Mouse (Mus musculus) Patski (cell line): Measurements from ENCODE around the gene Nipsnap3b. TPM values are rescaled to one million over a fixed set of nuclear protein-coding genes. Genes with fewer than 3 reads are reported as not detected.

Experiments
- ATAC-seq: fragments of 100-300 bp; one replicate; pipeline ENCODE4 v1.8.0; 2021
- CTCF ChIA-PET: fragments of 350-600 bp; sonication (Branson Sonifier 250); formaldehyde crosslinking; loops from one replicate; lab custom pipeline; 2022; ENCODE audit warnings: inconsistent platforms; lab: Charles Lee
- POLR2A ChIA-PET: fragments of 350-600 bp; sonication (Branson Sonifier 250); formaldehyde crosslinking; loops from one replicate; lab custom pipeline; 2022; ENCODE audit warnings: antibody characterized with exemption, inconsistent platforms; lab: Charles Lee
- DNase-seq: peaks from one replicate; pipeline ENCODE4 v3.0.0-alpha.2; 2011; ENCODE audit warnings: low read depth, low spot score
- H3K27me3 ChIP-seq: fragments of 371-371 bp; one replicate; pipeline ENCODE4 v1.5.1; 2021
- CTCF ChIP-seq: fragments of 100-300 bp; IDR thresholded peaks from one replicate; pipeline ENCODE4 v1.5.1; 2021
- in situ Hi-C: fragments of 300-500 bp; cut with MboI; formaldehyde crosslinking; loops from 3 replicates; pipeline ENCODE4 v1.11.1; 2018; ENCODE audit warnings: low pct_unique_long_range_greater_than_20kb, mixed read lengths
- polyA plus RNA-seq: library from polyadenylated mRNA; unstranded; gene quantifications from one replicate; pipeline ENCODE4 v1.2.3, GENCODE M21; 2021

Gene Nipsnap3b
- 30.7 TPM for polyA plus RNA-seq

DNA sequence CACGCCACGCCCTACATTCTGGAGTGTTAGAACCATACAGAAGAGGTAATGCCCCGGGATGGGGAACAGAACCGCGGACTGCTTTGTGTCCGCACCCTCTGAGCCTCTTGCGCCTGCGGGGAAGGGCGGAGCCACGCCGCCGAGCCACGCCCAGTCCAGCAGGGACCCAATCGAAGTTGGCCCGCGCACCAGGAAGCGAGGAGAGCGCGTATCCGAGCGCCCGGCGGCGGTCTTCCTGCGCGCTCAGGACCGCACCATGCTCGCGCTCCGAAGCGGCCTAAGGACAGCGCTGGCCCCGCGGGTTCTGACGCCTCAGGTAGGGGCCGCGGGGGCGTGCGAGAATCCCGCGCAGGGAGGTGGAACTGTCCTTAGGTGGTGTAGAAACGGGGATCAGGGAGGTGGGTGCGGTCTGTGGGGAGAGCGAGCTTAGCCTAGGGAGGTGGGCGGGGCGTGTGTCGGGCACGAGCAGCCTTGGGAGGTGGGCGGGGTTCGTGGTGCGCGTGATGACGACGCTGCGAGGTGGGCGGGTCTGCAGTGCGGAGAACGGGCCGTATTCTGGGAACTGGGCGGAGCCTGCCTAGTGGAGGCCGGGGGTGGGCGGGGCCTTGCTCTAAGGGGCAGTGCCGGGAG lies at the start of gene Nipsnap3b:
TSS of gene Nipsnap3b (plus strand) at position 149 of the 630 bp plus-strand sequence.
- ATAC-seq: peak; percentile 98
- DNase-seq: peak; percentile 70
- H3K27me3 ChIP-seq: peaks cover 6% of the 10 kb centered on the region
- TF ChIP-seq CTCF: no peak
- CTCF ChIA-PET: interaction anchor here (1.5 kb wide), 1 partner anchor 12 kb away, joined by 5 read pairs; no protein-coding TSS in a partner anchor
- in situ Hi-C loops: loop anchor here (25.0 kb wide), 1 partner anchor 550 kb away; no protein-coding TSS in a partner anchor
- POLR2A ChIA-PET: no interaction called here

DNA sequence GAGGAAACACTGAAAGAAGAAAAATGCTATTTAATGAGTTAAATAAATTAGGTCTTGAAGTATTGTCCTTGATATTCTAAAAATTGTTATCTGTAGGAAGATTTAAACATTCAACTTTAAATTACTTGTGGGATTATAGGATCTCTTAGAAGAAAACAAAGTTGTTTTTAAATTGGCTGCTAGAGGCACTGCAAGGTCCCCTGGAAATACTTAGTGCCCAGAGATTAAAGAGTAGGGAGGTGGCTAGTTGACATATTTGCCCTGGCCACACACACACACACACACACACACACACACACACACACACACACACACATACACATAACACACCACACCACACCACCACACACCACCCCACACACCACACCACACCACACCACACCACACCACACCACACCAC lies 47.4 kb upstream of the Nipsnap3b start, which contains the start of gene Olfr270:
TSS of gene Olfr270 (plus strand) at position 301 of the 400 bp plus-strand sequence.
- H3K27me3 ChIP-seq: peaks cover 12% of the 10 kb centered on the region
- ChIA-PET POLR2A (no interaction called here), CTCF (no interaction called here)
- in situ Hi-C loops: no loop called here
- DNase-seq (no peak), ATAC-seq (no peak)
- no peak for TF ChIP-seq CTCF

DNA sequence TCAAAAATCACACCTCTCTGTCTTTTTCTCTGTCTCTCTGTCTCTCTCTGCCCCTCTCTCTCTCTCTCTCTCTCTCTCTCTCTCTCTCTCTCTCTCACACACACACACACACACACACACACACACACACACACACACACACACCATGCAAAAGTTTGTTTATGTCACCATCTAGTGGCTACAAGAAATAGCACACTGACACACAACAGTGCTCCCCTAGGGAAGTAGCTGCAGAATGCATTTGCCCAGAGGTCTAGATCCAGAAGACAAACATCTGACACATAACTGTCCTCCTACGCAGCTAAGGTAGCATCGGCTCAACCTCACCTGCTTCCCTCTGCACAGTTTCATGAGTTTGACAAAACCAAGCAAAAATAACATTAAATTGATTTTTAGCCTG lies 26.5 kb upstream of the Nipsnap3b start:
- in situ Hi-C loops: no loop called here
- no peak for TF ChIP-seq CTCF
- peaks cover 20% of the 10 kb centered on the region for H3K27me3 ChIP-seq
- POLR2A ChIA-PET: no interaction called here
- CTCF ChIA-PET: no interaction called here
- ATAC-seq (no peak), DNase-seq (no peak)

DNA sequence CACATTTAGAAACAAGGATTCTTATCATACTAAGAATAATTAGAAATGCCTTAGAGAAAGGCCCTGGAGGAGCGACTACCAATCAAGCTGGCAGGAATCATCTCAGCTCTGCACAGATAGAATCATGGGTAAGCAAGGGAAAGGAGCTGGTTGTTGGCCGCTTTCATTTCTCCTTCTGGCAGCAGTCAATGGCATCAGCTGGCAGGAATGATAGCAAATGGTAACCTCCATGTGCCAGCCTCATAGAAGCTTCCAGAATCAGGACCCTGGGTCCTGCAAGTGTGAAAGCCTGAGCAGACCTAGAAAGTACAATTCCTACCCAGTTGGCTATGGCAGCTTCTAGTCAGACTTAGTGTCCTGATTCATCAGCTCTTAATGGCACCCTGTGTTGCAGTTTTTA lies 25.4 kb upstream of the Nipsnap3b start:
- ChIA-PET CTCF (no interaction called here), POLR2A (no interaction called here)
- ATAC-seq (no peak), DNase-seq (no peak)
- H3K27me3 ChIP-seq: peaks cover 17% of the 10 kb centered on the region
- in situ Hi-C loops: no loop called here
- TF ChIP-seq CTCF: no peak

DNA sequence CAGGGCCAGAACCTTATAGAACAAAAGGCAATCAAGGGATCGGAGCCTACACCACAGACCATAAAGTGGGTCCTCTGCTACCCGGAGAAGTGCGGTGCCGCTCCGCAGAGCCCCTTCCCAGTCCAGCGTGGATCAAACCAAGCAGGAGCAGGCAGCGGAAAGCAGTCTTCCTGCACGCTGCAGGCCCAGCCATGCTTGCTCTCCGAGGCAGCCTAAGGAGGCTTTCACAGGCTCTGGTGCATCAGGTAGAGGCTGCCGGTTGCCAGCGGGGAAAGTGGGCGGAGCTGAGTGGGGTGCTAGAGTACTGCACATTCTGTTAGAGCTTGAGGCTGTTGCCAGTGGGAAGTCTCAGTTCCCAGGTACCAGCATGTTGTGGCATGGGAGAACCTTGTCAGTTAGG lies 22.4 kb upstream of the Nipsnap3b start, which contains the start of gene Nipsnap3a:
TSS of gene Nipsnap3a (plus strand) at position 25 of the 400 bp plus-strand sequence.
- peaks cover 14% of the 10 kb centered on the region for H3K27me3 ChIP-seq
- ATAC-seq (no peak), DNase-seq (no peak)
- CTCF ChIA-PET: no interaction called here
- no peak for TF ChIP-seq CTCF
- in situ Hi-C loops: no loop called here
- POLR2A ChIA-PET: no interaction called here

DNA sequence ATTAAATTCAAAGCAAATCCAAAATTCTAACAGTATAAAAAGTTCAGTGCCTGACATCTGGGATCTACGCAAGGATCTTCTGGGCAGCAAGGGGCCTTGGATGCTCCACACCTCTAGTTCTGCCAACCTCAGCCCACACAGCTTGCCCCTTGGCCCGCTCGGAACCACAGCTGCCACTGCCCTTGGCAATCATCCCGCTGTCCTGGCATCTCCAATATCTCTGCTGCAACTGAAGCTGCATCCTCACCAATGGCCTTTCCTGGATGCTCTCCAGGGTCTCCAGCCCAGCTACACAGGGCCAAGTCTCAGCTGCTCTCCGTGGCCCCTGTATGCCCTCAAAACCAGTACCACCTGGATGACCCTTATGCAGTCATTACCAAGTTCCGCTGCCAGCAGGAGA lies 12.2 kb upstream of the Nipsnap3b start:
- no peak for ATAC-seq
- ChIA-PET CTCF (interaction anchor here (1.6 kb wide), 1 partner anchor 10 kb away, joined by 5 read pairs; no protein-coding TSS in a partner anchor), POLR2A (no interaction called here)
- DNase-seq: no peak
- H3K27me3 ChIP-seq: peaks cover 12% of the 10 kb centered on the region
- in situ Hi-C loops: no loop called here
- no peak for TF ChIP-seq CTCF

DNA sequence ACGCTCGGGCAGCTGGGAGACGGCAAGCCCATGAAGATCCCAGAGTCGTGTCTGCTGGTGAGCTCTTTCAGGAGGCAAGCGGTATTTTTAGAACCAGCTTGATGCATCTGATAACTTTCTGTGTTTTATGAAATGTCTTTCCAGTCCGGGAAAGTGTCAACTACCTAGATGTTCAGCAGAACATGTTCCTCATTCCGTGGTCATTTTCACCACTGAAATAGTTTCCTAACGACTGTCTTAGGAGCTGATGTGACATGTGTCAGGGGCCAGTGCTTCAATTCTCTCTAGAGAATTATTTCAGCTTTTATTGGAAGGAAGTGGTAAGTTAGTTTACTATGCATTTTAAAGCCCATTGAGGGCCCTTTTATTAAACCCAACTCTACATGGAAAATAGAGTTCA lies 11.5 kb upstream of the Nipsnap3b start:
- H3K27me3 ChIP-seq: peaks cover 12% of the 10 kb centered on the region
- ChIA-PET POLR2A (no interaction called here), CTCF (interaction anchor here (1.2 to 1.6 kb wide), 2 partner anchors 9 to 11 kb away, joined by 5 read pairs; partner anchors contain the start of gene Nipsnap3b)
- in situ Hi-C loops: loop anchor here (25.0 kb wide), 1 partner anchor 538 kb away; no protein-coding TSS in a partner anchor
- no peak for ATAC-seq
- TF ChIP-seq CTCF: no peak
- no peak for DNase-seq

DNA sequence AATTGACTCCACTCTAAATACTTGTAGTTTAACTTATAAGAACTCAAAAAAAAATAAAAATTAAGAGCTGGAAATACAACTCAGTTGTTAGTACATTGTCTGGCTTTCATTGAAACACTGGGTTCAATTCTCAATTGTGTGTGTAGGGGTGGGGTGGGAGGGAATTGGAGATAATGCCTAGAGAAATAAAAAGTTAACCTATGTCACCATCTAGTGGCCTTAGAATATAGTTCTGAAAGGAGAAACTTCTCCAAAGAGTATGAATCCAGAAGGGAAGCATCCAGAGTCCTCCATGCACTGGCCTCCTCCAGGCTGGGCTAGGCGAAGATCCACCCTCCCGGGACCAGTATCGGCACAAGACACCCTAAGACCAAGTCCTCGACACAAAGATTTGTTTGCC lies 2.5 kb upstream of the Nipsnap3b start:
- ChIA-PET CTCF (interaction anchor here (1.4 to 1.5 kb wide), 2 partner anchors 10 to 14 kb away, joined by 5 read pairs; no protein-coding TSS in a partner anchor), POLR2A (no interaction called here)
- peak; percentile 31 for TF ChIP-seq CTCF
- ATAC-seq (no peak), DNase-seq (no peak)
- in situ Hi-C loops: loop anchor here (25.0 kb wide), 1 partner anchor 547 kb away; no protein-coding TSS in a partner anchor
- peaks cover 16% of the 10 kb centered on the region for H3K27me3 ChIP-seq

DNA sequence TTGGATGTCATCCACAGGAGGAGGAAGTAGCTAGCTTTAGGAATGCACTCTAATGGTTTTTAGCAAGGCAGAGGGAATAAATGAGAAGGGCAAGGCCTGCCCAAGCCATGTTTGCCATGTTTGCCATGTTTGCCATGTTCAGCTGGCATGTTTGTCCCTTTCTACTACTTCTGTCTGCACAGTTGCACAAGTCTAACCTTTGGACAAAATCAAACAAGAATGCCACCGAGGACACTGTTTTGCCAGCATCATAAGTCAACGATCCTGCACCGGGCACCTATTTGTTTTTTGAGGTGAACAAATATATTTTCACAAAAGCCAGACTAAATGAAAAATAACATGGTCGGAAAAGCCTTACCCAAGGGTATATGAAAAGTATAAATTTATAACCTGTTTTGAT lies 1.8 kb upstream of the Nipsnap3b start:
- POLR2A ChIA-PET: no interaction called here
- no peak for TF ChIP-seq CTCF
- H3K27me3 ChIP-seq: peaks cover 16% of the 10 kb centered on the region
- no peak for ATAC-seq
- in situ Hi-C loops: loop anchor here (25.0 kb wide), 1 partner anchor 548 kb away; no protein-coding TSS in a partner anchor
- no peak for DNase-seq
- CTCF ChIA-PET: interaction anchor here (1.5 kb wide), 1 partner anchor 10 kb away, joined by 5 read pairs; no protein-coding TSS in a partner anchor

DNA sequence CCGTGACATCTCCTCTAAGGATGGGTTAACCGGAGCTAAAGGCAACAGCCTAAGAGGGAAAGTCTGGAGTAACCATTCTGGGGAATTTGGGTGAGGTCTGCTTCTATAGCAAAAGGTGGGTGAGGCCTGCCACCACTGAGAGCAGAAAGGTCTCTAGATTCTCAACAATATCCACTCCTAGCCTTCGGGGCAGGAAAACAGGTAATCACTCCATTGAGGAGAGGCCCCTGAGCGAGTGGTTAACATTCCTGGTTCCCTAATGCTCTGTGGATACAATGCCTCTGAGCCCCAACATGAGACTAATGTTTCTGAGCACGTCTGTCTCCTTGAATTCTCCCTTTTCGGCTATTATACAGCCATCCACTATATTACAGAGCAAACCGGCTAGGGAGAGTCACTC lies 2.7 kb downstream of the Nipsnap3b start:
- ATAC-seq: no peak
- TF ChIP-seq CTCF: no peak
- in situ Hi-C loops: loop anchor here (25.0 kb wide), 1 partner anchor 552 kb away; no protein-coding TSS in a partner anchor
- DNase-seq: no peak
- ChIA-PET CTCF (no interaction called here), POLR2A (no interaction called here)
- no peaks in the 10 kb centered on the region for H3K27me3 ChIP-seq

DNA sequence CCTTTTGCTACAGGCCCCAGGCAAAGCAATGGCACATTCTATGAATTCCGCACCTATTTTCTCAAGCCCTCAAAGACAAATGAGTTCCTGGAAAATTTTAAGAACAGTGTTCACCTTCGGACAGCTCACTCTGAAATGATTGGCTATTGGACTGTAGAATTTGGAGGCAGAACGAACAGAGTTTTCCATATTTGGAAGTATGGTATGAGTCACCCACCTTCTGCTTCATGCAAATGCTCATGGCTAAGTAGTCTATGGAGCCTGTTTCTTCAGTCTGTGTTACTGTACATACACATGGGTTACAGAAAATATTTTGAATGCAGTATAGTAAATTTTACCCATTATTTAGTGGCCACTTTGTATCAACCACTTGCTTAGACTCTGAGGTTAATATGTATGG lies 3.3 kb downstream of the Nipsnap3b start:
- POLR2A ChIA-PET: no interaction called here

More for the DNA sequence above, 3.3 kb downstream of the Nipsnap3b start:
- CTCF ChIA-PET: no interaction called here
- DNase-seq (no peak), ATAC-seq (no peak)
- no peak for TF ChIP-seq CTCF
- no peaks in the 10 kb centered on the region for H3K27me3 ChIP-seq
- in situ Hi-C loops: loop anchor here (25.0 kb wide), 1 partner anchor 553 kb away; no protein-coding TSS in a partner anchor
